Mouse (Mus musculus) heart, postnatal 10 days (tissue): ENCODE measurements around the gene Smc1a. TPM values are rescaled to one million over a fixed set of nuclear protein-coding genes. Genes with fewer than 3 reads are reported as not detected.
A peak's percentile ranks its signal among the peaks of the same experiment; 100 is the strongest.
"Not testable (repeated sequence)": the region's sequence is repeated elsewhere in the genome, so short reads cannot be mapped to it uniquely, and the experiment has no call there.

Experiments used
- DNase-seq, 2 experiments: peaks; one replicate each; pipeline ENCODE4 v3.0.0; 2021
- intact Hi-C: fragments of 180-260 bp; cut with DNase I; formaldehyde crosslinking; loops from one replicate; pipeline ENCODE4 v1.15.1; 2025
- total RNA-seq, 2 experiments: library from RNA; stranded (reverse); gene quantifications; 2 replicates each; pipeline ENCODE4 v1.2.3; 2021

The Smc1a gene
- total RNA-seq: 10 to 100 TPM; 40.3 to 42.1 TPM

GRCm38 (mm10) chrX:152016151-152017145, at the start of gene Smc1a, which contains the start of gene Ribc1:
TSS of gene Smc1a (plus strand) at chrX:152016428.
TSS of gene Ribc1 (minus strand) at chrX:152016295.
- DNase-seq: peak; percentile 94 to 95
- intact Hi-C loops: loop anchor here (5.0 to 10.0 kb wide), 2 partner anchors 131 to 492 kb away; partner anchors contain the start of gene Phf8

- intact Hi-C loops: no loop called here
Measured at GRCm38 (mm10) chrX:151999006-151999710, 17.1 kb upstream of the Smc1a start.

DNA sequence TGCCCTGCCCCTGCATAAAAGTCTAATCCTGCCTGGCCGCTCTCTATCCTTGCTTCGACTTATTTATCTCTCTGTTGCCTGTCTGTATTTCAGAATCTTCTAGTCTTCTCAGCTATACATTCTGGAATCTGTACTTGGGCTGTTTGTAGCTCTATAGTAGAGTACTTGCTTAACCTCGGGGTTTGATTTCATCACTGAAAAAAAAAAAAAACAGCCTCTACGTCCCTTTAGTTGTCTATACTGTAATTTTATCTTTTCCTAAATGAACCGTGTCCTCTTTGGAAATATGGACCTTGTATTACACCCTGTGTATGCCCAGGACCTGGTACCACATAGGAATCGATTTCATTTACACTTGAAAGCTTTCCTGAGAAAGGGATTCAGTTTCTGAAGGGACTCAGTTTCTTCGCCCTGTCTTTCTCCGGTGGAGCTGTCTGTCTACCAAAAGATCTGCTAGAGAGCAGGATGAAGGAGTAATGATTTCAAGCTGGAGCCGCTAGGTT, 15.0 kb upstream of the Smc1a start:
- intact Hi-C loops: no loop called here
- peak in 1 of 2 experiments; percentile 1 for DNase-seq

More at GRCm38 (mm10) chrX:151999006-151999710, 17.1 kb upstream of the Smc1a start:
- DNase-seq: no peak

DNA sequence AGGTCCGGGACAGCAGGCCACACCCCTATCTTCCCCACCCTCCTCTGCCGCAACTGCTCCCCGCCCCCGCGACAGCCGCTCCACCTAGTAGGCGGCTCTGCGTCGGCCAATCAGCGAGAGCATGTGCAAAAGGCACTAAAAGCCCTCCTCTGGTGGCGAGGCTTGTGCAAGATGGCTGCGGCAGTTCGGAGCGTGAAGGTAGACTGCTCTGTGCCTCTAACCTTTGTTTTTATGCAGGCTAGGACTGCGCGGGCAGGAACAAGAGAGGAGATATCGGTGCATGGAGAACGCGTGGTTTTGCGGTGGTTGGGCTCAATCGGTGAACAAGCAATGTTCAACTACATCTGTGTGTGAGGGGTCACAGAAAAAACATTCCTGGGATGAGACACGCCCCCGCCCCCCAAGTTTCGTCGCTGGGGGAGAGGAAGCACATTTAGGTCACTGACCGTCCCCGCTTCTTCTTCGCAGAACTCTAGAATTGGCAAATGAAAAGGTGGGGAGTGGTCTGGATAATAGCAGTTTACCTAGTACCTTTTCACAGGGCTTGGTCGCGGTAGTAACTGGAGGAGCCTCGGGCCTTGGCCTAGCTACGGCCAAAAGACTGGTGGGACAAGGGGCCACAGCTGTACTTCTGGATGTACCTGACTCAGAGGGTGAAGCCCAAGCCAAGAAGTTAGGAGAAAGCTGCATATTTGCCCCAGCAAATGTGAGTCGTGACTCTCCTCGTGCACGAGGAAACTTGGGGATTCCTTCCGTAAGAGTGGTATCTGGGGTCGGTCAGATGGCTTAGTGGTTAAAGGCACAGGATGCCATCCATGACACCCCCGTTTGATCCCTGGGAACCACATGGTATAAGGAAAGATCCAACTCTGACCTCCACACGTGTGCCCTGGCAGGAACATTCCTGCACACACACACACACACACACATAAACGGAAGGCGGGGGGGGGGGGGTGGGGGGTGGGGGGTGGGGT, 14.2 kb upstream of the Smc1a start, which contains the start of gene Hsd17b10:
Gene Hsd17b10, plus strand, starts transcription at position 109 of the 974 bp plus-strand sequence.
- intact Hi-C loops: no loop called here

DNA sequence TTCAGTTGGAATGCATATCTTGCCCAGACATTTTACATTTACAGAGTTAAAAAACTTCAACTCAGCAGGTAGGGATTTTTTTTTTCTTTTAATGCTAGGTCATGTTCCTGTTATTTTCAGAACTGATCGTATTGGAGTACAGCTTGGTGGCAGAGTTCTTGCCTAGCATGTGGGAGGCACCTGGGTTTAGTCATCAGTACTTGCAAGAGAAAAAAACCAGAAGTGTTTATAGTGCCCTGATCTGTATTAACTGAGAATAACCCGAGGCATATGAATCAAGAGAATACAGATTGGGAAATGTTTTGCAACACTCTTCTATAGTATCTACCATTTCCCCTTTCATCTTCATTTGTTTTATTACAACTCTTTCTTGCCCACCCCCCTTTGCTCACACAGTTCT, 13.4 kb upstream of the Smc1a start:
- DNase-seq: no peak
- intact Hi-C loops: no loop called here

More for the DNA sequence above, 14.2 kb upstream of the Smc1a start, which contains the start of gene Hsd17b10:
- DNase-seq: peak; percentile 85 to 86

DNA sequence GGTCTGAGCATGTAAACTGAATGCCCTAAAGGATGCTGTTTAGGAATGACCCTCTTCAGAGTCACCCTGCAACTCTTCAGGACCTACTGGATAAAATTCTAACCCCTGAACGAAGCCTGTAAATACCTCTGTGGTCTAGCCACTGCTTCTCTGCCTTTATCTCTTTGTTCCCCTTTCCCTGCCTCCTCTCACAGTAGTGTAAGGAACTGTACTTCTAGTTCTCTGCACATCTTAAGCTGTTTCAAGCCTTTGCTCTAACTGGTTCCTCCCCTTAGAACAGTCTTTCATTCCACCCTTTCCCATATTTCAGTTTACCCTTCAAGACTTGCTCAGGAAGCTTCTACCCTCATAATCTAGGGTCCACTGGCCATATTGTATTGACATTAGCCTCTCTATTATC, 8.4 kb upstream of the Smc1a start:
- intact Hi-C loops: no loop called here
- DNase-seq: no peak

DNA sequence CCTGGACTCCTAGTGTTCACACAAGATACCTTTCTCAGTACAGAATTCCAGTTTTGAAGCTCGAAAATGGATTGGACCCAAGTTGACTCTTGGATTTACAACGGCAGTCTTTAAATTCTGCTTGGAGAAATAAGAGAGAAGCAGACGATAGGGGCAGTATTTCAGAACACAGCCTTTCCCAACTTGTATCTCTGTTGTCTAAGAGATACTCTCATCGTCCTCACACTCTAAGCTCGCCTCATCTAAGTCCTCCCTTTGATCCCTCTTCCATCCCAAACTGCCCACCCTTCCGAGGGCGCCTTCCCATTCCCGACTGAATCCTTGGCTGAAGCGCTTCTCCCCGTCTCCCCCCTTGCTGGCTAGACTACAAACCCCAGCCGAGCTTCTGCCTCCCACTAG, 477 bp upstream of the Smc1a start:
- DNase-seq: no peak
- intact Hi-C loops: loop anchor here (5.0 to 10.0 kb wide), 2 partner anchors 132 to 491 kb away; partner anchors contain the start of gene Phf8

GRCm38 (mm10) chrX:152017186-152017585, 958 bp downstream of the Smc1a start:
- intact Hi-C loops: loop anchor here (5.0 to 10.0 kb wide), 2 partner anchors 130 to 492 kb away; partner anchors contain the start of gene Phf8
- no peak for DNase-seq

DNA sequence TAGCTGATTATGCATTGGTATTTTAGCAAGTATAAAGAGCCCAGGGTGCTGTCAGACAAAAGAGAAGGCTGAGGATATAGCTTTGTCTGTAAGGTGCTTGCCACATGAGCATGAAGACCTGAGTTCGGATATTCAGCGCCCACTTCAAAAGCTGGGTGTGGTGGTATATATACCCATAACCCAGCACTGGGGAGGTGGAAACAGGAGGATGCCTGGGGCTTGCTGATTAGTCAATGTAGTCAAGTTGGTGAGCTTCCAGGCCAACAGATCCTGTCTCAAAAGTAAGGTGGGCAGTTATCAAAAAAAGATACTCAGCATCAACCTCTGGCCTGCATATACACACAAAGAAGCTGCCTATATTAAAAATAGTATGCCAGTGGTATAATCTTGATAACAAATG, 3.1 kb downstream of the Smc1a start:
- intact Hi-C loops: loop anchor here (5.0 to 10.0 kb wide), 2 partner anchors 128 to 494 kb away; partner anchors contain the start of gene Phf8
- DNase-seq: no peak

DNA sequence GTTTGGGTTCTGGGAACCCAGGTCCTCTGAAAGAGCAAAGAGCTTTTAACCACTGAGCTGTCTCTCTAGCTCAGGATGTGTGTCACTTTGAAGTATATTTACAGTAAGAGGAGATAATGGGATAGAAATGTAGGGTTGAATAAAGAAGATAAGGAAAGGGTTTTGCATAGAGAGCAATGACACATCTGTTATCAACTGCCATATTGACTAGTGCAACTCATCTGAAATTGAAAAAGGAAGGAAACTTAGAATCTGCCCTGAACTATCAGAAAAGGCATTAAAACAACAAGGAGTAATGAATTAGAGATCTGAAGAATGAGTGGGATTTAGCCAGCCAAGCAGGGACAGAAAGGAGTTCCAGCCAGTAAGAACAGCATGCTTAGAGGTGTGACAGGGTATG, 23.6 kb downstream of the Smc1a start:
- DNase-seq: no peak

DNA sequence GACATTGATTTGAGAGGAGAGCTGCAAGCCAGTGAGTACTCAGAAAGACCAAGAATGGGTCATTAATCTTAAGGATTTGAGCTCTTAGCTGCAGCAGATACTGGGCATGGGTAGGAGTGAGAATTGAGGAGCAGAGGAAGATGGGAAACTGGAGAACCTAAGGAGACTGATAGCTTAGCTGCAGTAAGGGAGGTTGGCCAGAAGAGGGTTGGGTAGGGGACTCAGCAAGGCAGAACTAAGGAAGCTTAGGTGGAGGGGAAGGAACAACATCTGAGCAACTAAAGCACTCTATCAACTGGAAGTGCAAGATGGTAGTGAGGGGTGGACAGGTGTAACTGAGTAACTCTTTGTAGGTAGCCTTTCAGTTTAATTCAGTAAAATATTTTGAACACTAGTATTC, 31.0 kb downstream of the Smc1a start:
- no peak for DNase-seq
- intact Hi-C loops: no loop called here

More for the DNA sequence above, 23.6 kb downstream of the Smc1a start:
- intact Hi-C loops: no loop called here

DNA sequence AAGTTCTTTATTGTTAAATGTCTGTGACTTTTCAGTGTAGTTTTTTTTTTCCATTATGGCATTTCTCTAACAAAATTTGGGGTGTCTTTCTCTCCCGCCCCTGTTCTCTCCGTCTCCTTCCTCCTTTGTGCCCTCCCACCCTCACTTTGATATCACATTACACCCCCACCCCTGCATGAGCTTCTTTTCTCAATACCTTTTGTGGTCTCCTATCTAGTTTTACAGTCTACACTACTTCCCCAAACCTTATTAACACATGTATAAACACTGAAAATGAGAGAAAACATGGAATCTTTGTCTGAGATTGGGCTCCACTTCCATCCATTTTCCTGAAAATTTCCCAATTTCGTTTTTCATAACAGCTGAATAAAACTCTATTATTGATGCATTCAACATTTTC, 36.3 kb downstream of the Smc1a start:
- no peak for DNase-seq
- intact Hi-C loops: no loop called here

DNA sequence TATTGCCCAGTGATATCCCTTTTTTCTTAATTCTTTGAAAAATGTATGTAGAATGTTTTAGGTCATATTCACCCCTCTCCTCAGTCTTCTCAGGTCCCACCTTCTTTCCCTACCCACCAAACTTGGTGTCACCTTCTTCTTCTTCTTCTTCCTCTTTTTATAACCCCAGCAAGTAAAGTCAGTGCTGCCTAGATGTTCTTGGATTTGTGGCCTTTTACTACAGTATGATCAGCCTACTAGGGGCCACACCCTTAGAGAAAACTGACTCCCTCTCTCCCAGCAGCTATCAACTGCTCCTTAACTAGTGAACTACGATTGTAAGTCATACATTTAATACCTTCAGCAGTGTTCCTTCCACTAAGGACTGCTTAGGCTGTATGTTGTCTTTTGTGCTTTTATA, 37.9 kb downstream of the Smc1a start:
- DNase-seq: no peak
- intact Hi-C loops: no loop called here

DNA sequence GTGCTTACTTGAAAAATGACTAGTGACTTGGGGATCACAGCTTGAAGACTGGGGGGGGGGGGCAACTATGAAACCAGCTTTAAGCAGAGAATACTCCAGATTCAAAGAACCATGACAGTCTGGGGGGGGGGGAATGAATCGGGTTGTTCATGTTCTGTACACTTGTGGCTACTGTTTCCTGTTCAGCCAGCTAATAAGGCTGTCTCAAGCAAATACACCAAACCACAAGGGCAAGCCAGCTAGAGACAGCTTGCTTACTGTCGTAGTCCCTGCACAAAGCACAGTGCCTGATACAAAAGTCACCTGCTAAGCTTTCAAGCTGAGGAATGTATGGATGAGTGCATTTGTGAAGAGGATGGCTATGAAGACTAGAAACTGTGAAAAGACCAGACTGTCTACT, 49.4 kb downstream of the Smc1a start:
- intact Hi-C loops: no loop called here
- no peak for DNase-seq

GRCm38 (mm10) chrX:152067789-152068188, 51.6 kb downstream of the Smc1a start:
- DNase-seq: no peak

GRCm38 (mm10) chrX:152089832-152090614, 73.8 kb downstream of the Smc1a start:
- intact Hi-C loops: not testable (repeated sequence)
- peak; percentile 6 to 14 for DNase-seq

More at GRCm38 (mm10) chrX:152067789-152068188, 51.6 kb downstream of the Smc1a start:
- intact Hi-C loops: no loop called here

DNA sequence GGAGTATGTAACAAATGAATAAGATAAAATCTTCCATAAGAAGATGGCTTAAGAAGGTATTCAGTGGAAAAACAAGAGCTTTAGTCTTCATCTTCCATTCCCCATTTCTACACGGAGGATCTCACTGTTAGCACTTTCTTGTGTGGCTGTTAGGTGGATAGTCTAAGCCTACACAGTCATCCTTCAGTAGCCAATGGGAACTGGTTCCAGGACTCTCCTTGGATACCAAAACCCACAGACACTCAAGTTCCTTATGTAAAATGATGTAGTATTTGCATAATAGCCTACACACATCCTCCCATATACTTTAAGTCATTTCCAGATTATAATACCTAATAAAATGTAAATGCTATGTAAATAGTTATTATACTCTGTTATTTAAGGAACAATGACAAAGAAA, 81.3 kb downstream of the Smc1a start:
- intact Hi-C loops: no loop called here

More for the DNA sequence above, 81.3 kb downstream of the Smc1a start:
- no peak for DNase-seq
